Mouse (Mus musculus): Measurements from ENCODE around the gene Bbs7. TPM values are rescaled to one million over a fixed set of nuclear protein-coding genes. Genes with fewer than 3 reads are reported as not detected.
"Not testable (repeated sequence)": the region's sequence is repeated elsewhere in the genome, so short reads cannot be mapped to it uniquely, and the experiment has no call there.

The Bbs7 gene
- polyA plus RNA-seq (2012; ENCODE audit: insufficient read depth, low replicate concordance), result not detected in 2 replicates

- H3K27me3 ChIP-seq (replicated peaks), result peaks cover 8% of the 10 kb centered on the region
- TF ChIP-seq GATA1 (IDR thresholded peaks at IDR 0.05; ENCODE audit: borderline replicate concordance, low read length) (no peak), FLI1 (IDR thresholded peaks at IDR 0.05; ENCODE audit: low read length) (no peak)
- no peaks in the 10 kb centered on the region for H3K36me3 ChIP-seq (replicated peaks; ENCODE audit: low read length)
- peaks cover 7% of the 10 kb centered on the region for H3K4me1 ChIP-seq
- H3K4me3 ChIP-seq (replicated peaks), result peak within 1 kb of the TSS; percentile 90
- no peaks in the 10 kb centered on the region for H3K9me3 ChIP-seq
Observed at GRCm38 (mm10) chr3:36613202-36613907, at the start of gene Bbs7. Gene Bbs7 (minus strand): TSS chr3:36613477.

- H3K4me1 ChIP-seq; H3K4me3 ChIP-seq (replicated peaks): not testable (repeated sequence)
Observed at GRCm38 (mm10) chr3:36645245-36645559, 31.9 kb upstream of the Bbs7 start.

GRCm38 (mm10) chr3:36644554-36645244, 31.4 kb upstream of the Bbs7 start:
- H3K9me3 ChIP-seq, result no peaks in the 10 kb centered on the region
- no peaks in the 10 kb centered on the region for H3K27me3 ChIP-seq (replicated peaks)
- TF ChIP-seq GATA1 (IDR thresholded peaks at IDR 0.05; ENCODE audit: borderline replicate concordance, low read length) (no peak), FLI1 (IDR thresholded peaks at IDR 0.05; ENCODE audit: low read length) (no peak)
- peaks cover 5% of the 10 kb centered on the region for H3K4me1 ChIP-seq
- H3K36me3 ChIP-seq (replicated peaks; ENCODE audit: low read length), result no peaks in the 10 kb centered on the region
- no peak overlapping the region for H3K4me3 ChIP-seq (replicated peaks)

More at GRCm38 (mm10) chr3:36645245-36645559, 31.9 kb upstream of the Bbs7 start:
- not testable (repeated sequence) for H3K36me3 ChIP-seq (replicated peaks; ENCODE audit: low read length); H3K9me3 ChIP-seq; H3K27me3 ChIP-seq (replicated peaks)

GRCm38 (mm10) chr3:36643354-36643753, 30.1 kb upstream of the Bbs7 start:
- Histone ChIP-seq H3K4me1 (peaks cover 7% of the 10 kb centered on the region), H3K36me3 (replicated peaks; ENCODE audit: low read length) (no peaks in the 10 kb centered on the region), H3K9me3 (no peaks in the 10 kb centered on the region), H3K27me3 (replicated peaks) (no peaks in the 10 kb centered on the region), H3K4me3 (replicated peaks) (no peak overlapping the region)
- no peak for TF ChIP-seq GATA1 (IDR thresholded peaks at IDR 0.05; ENCODE audit: borderline replicate concordance, low read length)
- TF ChIP-seq FLI1 (IDR thresholded peaks at IDR 0.05; ENCODE audit: low read length), result no peak

- H3K36me3 ChIP-seq (replicated peaks; ENCODE audit: low read length), result no peaks in the 10 kb centered on the region
- TF ChIP-seq FLI1 (IDR thresholded peaks at IDR 0.05; ENCODE audit: low read length) (no peak), GATA1 (IDR thresholded peaks at IDR 0.05; ENCODE audit: borderline replicate concordance, low read length) (no peak)
- H3K4me1 ChIP-seq, result peaks cover 7% of the 10 kb centered on the region
- H3K27me3 ChIP-seq (replicated peaks), result no peaks in the 10 kb centered on the region
- no peaks in the 10 kb centered on the region for H3K9me3 ChIP-seq
- no peak overlapping the region for H3K4me3 ChIP-seq (replicated peaks)
Observed at GRCm38 (mm10) chr3:36642736-36643135, 29.5 kb upstream of the Bbs7 start.

GRCm38 (mm10) chr3:36640787-36641186, 27.5 kb upstream of the Bbs7 start:
- peaks cover 11% of the 10 kb centered on the region for H3K9me3 ChIP-seq
- no peaks in the 10 kb centered on the region for H3K36me3 ChIP-seq (replicated peaks; ENCODE audit: low read length)
- H3K4me1 ChIP-seq, result peaks cover 7% of the 10 kb centered on the region
- no peaks in the 10 kb centered on the region for H3K27me3 ChIP-seq (replicated peaks)
- TF ChIP-seq FLI1 (IDR thresholded peaks at IDR 0.05; ENCODE audit: low read length) (no peak), GATA1 (IDR thresholded peaks at IDR 0.05; ENCODE audit: borderline replicate concordance, low read length) (no peak)
- H3K4me3 ChIP-seq (replicated peaks), result no peak overlapping the region

- TF ChIP-seq FLI1 (IDR thresholded peaks at IDR 0.05; ENCODE audit: low read length), result no peak
- no peak for TF ChIP-seq GATA1 (IDR thresholded peaks at IDR 0.05; ENCODE audit: borderline replicate concordance, low read length)
- Histone ChIP-seq H3K4me3 (replicated peaks) (no peak overlapping the region), H3K27me3 (replicated peaks) (no peaks in the 10 kb centered on the region), H3K4me1 (peaks cover 7% of the 10 kb centered on the region), H3K36me3 (replicated peaks; ENCODE audit: low read length) (no peaks in the 10 kb centered on the region), H3K9me3 (peaks cover 11% of the 10 kb centered on the region)
Observed at GRCm38 (mm10) chr3:36635449-36635848, 22.2 kb upstream of the Bbs7 start.

GRCm38 (mm10) chr3:36626803-36627202, 13.5 kb upstream of the Bbs7 start:
- H3K9me3 ChIP-seq, result no peaks in the 10 kb centered on the region
- TF ChIP-seq FLI1 (IDR thresholded peaks at IDR 0.05; ENCODE audit: low read length), result no peak
- TF ChIP-seq GATA1 (IDR thresholded peaks at IDR 0.05; ENCODE audit: borderline replicate concordance, low read length), result no peak
- H3K36me3 ChIP-seq (replicated peaks; ENCODE audit: low read length), result no peaks in the 10 kb centered on the region
- H3K27me3 ChIP-seq (replicated peaks), result no peaks in the 10 kb centered on the region
- H3K4me1 ChIP-seq, result no peaks in the 10 kb centered on the region
- no peak overlapping the region for H3K4me3 ChIP-seq (replicated peaks)

GRCm38 (mm10) chr3:36618181-36618580, 4.9 kb upstream of the Bbs7 start:
- TF ChIP-seq GATA1 (IDR thresholded peaks at IDR 0.05; ENCODE audit: borderline replicate concordance, low read length) (no peak), FLI1 (IDR thresholded peaks at IDR 0.05; ENCODE audit: low read length) (no peak)
- no peak overlapping the region for H3K4me3 ChIP-seq (replicated peaks)
- H3K36me3 ChIP-seq (replicated peaks; ENCODE audit: low read length), result no peaks in the 10 kb centered on the region
- H3K27me3 ChIP-seq (replicated peaks), result peaks cover 3% of the 10 kb centered on the region
- no peaks in the 10 kb centered on the region for H3K9me3 ChIP-seq
- H3K4me1 ChIP-seq, result peaks cover 6% of the 10 kb centered on the region

GRCm38 (mm10) chr3:36613908-36614255, 605 bp upstream of the Bbs7 start:
- peaks cover 7% of the 10 kb centered on the region for H3K4me1 ChIP-seq
- TF ChIP-seq FLI1 (IDR thresholded peaks at IDR 0.05; ENCODE audit: low read length) (no peak), GATA1 (IDR thresholded peaks at IDR 0.05; ENCODE audit: borderline replicate concordance, low read length) (no peak)
- no peak overlapping the region for H3K4me3 ChIP-seq (replicated peaks)
- no peaks in the 10 kb centered on the region for H3K36me3 ChIP-seq (replicated peaks; ENCODE audit: low read length)
- no peaks in the 10 kb centered on the region for H3K9me3 ChIP-seq
- peaks cover 8% of the 10 kb centered on the region for H3K27me3 ChIP-seq (replicated peaks)

All from megakaryocyte, embryonic 14.5 days (primary cell).